Mouse (Mus musculus) B cell, adult 2 months (primary cell): ENCODE data around the gene Wwc1.

Experiments
- DNase-seq, 2 experiments: peaks; one replicate each; pipeline ENCODE4 v3.0.0; 2022

The Wwc1 gene

DNA sequence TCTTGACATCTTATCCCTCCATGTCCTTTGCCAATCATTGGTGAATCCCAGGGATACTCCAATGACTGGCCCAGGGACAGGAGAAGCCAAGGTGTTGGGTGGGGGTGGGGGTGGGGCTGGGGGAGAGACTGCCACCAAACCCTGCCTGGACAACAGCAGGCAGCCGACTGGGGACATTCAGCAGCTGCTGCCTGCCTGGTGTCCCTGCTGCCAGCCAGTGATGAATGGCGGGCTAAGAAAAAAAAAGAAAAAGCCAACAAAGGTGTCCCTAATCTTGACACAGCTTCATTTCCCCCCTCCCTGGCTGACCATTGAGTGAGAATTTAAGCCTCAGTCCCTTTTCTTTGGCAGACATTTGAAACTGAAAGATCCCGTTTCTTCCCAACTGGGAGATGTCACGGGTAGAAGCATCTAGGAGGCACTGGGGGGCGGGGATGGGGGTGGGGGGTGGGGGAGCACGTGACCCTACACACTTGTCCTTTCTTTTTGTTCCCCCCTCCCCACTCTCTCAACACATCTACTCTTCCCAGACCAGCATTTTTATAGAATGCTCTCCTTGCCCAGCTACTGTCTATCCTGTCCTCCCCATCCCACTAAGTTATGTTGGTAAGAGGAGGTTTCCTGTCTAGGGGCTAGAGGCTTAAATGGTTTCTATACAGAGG lies 7.9 kb downstream of the Wwc1 start:
- DNase-seq = no peak

GRCm38 (mm10) chr11:35970806-35971705 lies 9.3 kb downstream of the Wwc1 start:
- DNase-seq = no peak

DNA sequence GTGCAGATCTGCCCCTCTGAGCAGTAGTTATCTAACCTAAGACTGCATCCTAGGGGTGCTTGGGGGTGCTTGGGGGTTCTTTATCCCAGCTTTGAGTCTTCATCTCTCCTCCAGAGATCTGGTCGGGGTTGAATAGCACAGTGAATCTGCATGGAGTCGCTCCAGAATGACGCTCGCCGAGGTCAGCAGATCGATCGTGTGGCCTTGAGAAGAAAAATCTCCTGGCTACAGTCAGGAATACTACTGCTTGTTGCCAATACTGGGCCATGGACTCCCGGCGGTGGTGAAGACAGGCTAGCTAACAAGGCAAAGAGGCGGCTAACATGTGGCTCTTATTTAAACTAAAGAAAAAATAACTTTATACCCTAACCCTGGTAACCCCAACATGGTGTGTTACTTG lies 12.0 kb downstream of the Wwc1 start:
- no peak for DNase-seq

GRCm38 (mm10) chr11:35963981-35964549 lies 16.3 kb downstream of the Wwc1 start:
- DNase-seq = no peak

DNA sequence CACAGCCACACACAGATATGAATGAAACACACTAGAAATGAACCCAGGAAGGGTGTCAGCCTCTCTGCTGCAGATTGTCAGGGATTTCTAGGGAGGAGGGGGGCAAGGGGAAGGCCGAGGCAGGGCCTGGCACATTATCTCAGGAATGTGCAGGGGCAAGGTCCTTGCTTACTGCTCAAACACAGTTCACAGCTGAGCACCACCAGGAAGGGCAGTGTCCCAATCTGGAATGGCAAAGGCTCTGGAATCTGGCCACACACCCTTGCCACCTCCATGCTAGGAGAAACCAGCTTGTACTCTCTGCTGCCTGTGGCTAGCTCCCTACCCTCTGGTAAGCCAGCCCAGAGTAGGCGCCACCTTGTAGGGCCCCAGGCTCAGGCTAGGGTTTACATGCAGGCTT lies 16.8 kb downstream of the Wwc1 start:
- DNase-seq = no peak

DNA sequence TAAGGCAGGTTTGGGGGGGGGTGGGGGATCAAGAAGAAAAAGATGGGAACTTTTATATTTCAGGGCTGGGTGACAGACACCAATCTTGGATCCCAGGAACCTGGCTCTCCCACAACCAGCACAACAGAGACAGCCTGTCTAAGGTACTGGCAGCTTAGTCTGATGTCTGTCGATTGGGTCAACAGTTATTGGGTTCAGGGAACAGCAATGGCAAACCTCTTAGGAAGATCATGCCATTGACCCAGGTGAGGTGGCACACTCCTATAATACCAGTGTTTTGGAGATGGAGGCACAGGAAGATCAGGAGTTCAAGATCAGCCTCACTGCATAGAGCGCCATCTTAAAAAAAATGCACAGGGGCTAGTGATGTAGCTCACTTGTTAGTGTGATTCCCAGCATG lies 17.9 kb downstream of the Wwc1 start:
- no peak for DNase-seq

DNA sequence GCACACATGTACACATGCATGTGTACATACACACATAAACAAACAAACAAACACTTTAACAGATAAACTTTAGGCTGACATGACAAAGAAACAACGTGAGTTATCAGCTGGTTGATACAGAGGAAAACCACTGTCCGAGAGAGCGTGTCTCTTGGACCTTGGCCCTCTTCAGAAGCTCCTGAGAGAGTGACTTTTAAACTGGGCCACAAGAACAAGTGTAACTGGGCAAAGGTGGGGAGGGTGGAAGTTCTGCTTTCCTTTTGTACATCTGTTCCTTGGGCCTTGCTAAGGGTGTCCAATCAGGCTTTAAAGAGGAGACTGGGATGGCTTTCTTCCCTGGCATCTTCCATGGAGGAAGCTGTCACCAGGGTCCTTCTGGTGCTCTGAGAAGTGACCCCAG lies 21.1 kb downstream of the Wwc1 start:
- no peak for DNase-seq

- DNase-seq = no peak
Measured at GRCm38 (mm10) chr11:35955572-35955971, 24.8 kb downstream of the Wwc1 start.

DNA sequence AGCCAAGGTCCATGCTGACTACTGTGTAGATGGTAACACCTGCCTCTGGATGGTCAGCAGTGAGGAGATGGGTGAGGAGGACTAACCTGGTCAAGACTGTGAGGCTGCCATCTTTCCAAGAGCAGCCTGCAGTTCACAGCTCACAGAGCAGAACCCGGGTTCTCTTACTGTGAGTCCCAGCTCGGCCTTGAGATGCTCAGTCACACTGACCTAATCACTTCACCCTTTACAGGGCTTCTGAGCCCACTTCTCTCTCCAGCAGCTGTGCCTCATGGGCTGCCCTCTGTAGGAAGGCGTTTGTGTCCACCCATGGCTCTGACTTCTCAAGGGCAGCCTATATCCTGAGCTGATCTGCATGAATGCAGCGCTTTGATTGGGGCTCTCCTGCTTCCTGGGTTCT lies 27.1 kb downstream of the Wwc1 start:
- DNase-seq = no peak

- DNase-seq = no peak
Measured at GRCm38 (mm10) chr11:35951727-35952065, 28.6 kb downstream of the Wwc1 start.

DNA sequence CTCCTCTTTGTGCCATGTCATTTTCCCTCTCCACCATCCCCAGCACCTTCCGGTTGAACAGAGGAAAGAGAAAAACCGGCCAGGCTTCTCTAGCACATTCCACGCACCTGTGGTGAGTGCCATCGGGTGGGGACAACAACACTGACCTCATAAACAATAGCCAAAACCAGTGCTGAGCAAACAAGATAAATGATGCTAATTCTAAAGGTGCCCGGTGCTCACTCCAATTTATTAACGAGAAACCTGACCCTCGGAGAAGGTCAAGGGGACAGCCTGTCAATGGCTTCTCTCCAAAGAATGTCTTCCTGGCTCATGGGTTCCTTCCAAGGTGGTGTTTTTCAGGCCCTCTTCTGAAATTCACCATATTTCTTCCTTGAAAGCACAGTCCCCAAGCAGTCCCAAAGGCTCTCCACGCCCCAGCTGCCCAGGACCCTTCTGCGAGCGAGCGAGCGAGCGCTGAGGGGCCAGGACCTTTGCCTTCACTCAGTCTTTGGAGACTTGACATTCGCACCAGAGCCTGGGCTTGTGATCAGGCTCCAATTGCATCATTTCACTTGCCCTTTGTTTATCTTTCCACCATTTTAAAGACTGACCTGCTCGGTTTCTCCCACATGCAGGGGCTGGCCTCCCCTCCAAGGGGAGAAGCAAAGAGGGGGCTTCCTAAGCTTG lies 29.1 kb downstream of the Wwc1 start:
- no peak for DNase-seq

- DNase-seq = no peak
Measured at GRCm38 (mm10) chr11:35950466-35950865, 29.9 kb downstream of the Wwc1 start.

DNA sequence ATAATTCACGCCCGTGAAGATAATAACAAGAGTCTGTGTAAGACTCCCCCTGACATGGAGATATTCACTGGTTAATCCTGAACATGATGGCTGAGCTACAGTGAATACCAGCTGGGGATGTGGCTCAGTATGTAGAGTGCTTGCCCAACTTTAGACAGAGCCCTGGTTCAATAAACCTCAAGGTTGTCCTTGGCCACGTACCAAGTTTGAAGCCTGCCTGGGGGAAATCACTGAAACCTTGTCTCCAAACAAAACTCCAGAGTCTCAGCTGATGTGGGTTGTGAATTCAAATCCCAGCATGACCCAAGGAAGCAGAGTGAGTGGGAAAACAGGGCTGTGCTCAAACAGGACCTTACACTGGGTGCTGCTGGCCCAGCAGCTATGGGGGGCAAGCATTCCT lies 30.3 kb downstream of the Wwc1 start:
- no peak for DNase-seq

DNA sequence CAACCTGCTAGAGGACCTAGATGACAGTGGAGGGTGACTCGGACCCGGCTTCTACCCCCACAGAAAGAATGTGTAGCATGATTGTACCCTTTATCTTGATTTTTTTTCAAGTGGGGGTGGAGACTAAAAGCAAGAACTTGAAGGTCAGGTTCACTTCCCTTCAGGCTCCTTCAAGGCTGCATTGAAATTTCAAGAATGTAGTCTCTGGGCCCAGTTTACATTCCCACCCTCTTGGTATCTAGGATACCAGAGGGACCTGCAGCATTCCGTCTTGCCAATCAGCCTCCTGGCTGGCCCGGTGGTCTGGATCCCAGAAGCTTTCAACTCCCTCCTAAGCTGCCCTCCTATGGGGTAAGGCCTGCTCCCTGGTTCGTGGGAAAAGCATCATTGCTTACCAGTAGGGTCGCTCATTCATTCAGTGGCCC lies 31.9 kb downstream of the Wwc1 start:
- no peak for DNase-seq

DNA sequence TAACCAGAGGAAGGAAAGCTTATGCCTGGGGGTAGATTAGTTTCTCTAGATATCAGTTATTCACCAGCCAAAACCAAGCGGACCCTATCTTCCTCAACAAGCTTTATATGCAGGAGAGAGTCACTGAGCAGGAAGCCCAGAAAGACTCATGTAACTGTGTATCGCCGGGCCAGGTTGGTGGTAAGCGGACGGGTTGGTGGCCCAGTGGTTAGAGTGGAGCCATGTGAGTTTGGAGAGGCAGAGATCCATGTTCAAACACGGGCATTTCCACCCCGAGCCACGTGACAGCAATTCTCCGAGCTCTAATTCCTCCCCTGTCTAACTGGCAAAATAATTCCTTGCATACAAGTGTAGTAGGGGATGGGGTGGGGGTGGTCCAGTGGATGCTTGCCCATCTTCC lies 32.4 kb downstream of the Wwc1 start:
- DNase-seq = no peak

DNA sequence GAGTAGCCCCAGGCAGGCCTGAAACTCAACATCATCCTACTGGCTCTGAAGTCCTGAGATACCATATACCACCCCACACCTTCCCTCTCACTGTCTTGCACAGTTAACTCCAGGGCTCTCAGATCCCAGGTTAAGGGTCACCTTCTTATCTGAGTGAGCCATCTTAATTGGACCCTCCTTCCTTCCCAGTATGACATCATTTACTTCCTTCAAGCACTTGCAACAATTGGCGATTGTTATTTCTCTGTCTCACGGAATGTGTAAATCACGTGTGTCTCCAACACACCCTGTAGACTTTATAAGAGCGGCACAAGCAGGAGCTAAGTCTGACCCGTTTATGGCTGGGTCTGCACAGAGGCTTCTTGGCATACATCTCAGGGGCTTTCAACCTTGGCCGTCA lies 35.1 kb downstream of the Wwc1 start:
- no peak for DNase-seq

DNA sequence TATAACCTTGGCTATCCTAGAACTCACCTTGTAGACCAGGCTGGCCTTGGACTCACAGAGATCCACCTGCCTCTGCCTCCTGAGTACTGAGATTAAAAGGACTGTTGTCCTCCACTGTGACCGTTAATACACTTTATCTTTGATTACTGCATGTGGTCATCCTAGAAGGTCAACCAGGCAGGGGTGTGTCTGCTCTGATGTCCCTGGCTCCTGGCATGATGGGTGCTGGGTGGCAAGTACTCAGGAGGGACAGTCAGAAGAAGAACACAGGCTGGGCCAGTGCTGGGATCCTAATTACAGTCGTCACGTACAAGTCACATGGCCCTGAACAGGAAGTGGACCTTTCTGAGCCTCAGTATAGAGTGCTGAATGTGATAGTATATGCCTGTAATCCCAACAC lies 38.7 kb downstream of the Wwc1 start:
- no peak for DNase-seq

- no peak for DNase-seq
Measured at GRCm38 (mm10) chr11:35941064-35941463, 39.3 kb downstream of the Wwc1 start.

DNA sequence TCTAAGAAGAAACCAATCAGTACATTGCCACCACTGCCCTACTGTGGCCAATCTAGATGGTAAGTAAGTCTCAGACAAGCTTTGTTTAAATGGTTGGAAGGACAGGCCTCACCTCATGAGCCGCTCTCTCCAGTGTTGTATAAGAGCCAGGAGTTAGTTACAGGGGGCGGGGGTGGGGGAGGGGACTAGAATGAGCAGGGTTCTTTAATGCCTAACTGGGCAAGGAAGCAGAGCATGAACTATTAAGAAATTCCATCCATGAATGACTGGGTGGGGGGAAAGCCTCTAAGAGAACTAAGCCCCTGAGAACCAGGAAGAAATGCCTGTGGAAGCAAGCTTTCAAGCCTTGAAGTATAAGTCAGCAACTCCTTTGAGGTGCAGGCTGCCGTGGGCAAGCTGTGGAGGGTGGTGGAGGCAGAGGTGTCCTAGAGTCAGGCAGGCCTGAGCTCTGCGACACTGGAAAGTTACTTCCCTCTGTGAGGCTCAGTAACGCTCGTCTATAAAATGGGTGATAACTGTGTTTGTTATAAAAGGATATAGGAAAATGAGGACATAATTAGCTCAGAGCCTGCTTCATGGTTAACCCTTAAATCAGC lies 41.4 kb downstream of the Wwc1 start:
- DNase-seq = no peak

DNA sequence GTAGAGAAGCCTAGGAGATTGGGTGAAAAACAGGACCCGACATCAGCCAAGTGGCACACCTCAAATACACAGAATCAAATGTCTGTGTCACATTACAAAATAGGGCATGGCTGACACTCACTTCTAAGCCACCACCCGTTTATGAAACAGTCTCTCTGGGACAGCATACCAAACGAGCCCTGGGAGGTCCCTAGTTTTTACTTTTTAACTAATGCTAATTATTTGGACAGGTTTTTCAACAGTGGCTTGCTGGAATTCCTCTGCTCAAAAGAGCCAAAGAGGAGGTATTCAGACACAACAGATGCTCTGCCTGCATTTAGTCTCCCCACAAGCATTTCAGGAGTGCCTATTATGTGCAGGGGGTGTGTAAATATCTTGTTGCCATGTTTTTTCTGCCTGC lies 44.7 kb downstream of the Wwc1 start:
- DNase-seq = no peak

- DNase-seq = no peak
Measured at GRCm38 (mm10) chr11:35935133-35935532, 45.2 kb downstream of the Wwc1 start.

DNA sequence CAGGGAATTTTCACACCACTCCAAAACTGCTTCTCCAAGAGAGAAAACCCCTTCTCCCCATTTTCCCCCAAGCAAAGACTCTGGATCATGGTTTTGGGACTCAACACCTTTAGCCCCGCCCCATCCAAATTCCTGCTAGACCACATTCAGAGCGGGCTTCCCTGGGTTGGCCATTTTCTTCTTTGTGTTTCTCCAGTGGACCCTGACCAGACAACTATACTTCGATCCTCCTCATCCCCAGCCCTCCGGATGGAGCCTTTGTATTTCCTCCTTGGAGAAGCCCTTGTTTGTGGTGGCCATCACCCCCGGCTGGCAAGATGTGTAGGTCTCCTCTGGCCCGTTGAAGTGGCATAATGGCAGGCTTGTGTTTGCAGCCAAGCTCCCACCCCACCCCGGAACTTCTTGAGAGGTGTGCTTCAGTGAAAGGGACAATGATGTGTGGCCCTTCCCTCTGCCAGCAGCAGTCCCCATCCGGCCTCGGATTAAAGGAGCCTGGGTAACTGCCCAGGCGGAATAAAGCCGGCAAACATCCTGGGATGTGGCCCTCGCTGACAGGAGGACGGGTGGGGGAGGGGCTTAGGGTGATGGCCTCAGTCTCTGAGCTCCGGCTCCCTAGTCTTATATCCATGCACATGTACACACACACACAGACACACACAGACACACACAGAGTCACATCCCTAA lies 46.8 kb downstream of the Wwc1 start:
- no peak for DNase-seq
